Mouse (Mus musculus) myocyte (in vitro differentiated cells): ENCODE results near the gene Sema4b.

ENCODE experiments used
- E2F4 ChIP-seq: IDR thresholded peaks from one replicate; pipeline ENCODE4 v1.6.1; 2011; ENCODE audit warnings: mild to moderate bottlenecking, control low read depth, moderate library complexity; ENCODE audit not compliant: insufficient read depth
- MAX ChIP-seq: IDR thresholded peaks from one replicate; pipeline ENCODE4 v1.6.1; 2011; ENCODE audit warnings: low read depth, mild to moderate bottlenecking, control low read depth
- MYOD1 ChIP-seq, 3 experiments: IDR thresholded peaks; one replicate each; pipeline ENCODE4 v1.6.1; 2011; ENCODE audit warnings: control low read depth in 2 of 3, low read depth in 2 of 3, mild to moderate bottlenecking in 2 of 3, moderate library complexity in 1 of 3; ENCODE audit not compliant: insufficient read length in 2 of 3, control insufficient read depth in 1 of 3
- POLR2A ChIP-seq: IDR thresholded peaks from one replicate; pipeline ENCODE4 v1.6.1; 2011; ENCODE audit warnings: low read depth, mild to moderate bottlenecking, control low read depth, moderate library complexity; ENCODE audit not compliant: insufficient read length
- SRF ChIP-seq: IDR thresholded peaks from one replicate; pipeline ENCODE4 v1.6.1; 2011; ENCODE audit warnings: low read depth; ENCODE audit not compliant: control insufficient read depth, insufficient read length
- TCF12 ChIP-seq: IDR thresholded peaks from one replicate; pipeline ENCODE4 v1.6.1; 2011; ENCODE audit warnings: mild to moderate bottlenecking, control low read depth; ENCODE audit not compliant: poor library complexity, insufficient read depth, severe bottlenecking
- USF1 ChIP-seq: IDR thresholded peaks from one replicate; pipeline ENCODE4 v1.6.1; 2011; ENCODE audit warnings: low read depth, mild to moderate bottlenecking, control low read depth, moderate library complexity

- TF ChIP-seq TCF12 (no peak), USF1 (no peak), MAX (no peak), SRF (no peak), POLR2A (no peak), E2F4 (no peak), MYOD1 (IDR thresholded peaks at IDR 0.05; ENCODE audit: control insufficient read depth in 1 of 3, insufficient read length in 2 of 3, low read depth in 2 of 3) (no peak)
These were observed 14.3 kb upstream of the Sema4b start for GRCm38 (mm10) chr7:80172069-80172956.
